Mouse (Mus musculus) cerebellum, adult 2 months (tissue): Measurements from ENCODE around the gene Gjc2.

Experiments used
- CTCF ChIP-seq: fragments of 200-500 bp; IDR thresholded peaks from 2 replicates; pipeline ENCODE4 v1.5.1; 2011; ENCODE audit warnings: low read depth, mild to moderate bottlenecking, control low read depth, low read length, moderate library complexity, borderline replicate concordance; ENCODE audit not compliant: insufficient read depth
- POLR2A ChIP-seq: fragments of 200-500 bp; IDR thresholded peaks from 2 replicates; pipeline ENCODE4 v1.6.1; 2011; ENCODE audit warnings: low read length, control low read depth, borderline replicate concordance; ENCODE audit not compliant: insufficient read depth

DNA sequence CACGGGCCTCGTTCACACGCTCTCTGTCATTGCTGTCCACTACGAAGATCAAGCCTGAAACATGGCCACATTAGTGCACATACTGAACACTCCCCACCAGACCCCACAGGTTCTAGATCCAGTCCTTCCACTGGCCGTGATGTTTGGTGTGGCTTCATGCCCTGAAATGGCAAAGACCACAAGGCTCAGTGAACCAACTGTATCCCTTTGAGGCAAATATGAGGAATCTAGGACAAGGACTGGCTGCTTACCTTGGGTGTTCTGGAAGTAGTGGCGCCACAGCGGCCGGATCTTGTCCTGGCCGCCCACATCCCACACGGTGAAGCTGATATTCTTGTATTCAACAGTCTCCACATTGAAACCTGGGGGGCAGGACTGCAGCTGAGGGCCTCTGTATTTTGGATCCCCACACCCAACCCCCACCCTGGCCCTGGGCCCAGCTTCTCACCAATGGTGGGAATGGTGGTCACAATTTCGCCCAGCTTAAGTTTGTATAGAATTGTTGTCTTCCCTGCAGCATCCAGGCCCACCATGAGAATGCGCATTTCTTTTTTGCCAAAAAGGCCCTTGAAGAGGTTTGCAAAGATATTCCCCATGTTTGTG is 30.0 kb upstream of the Gjc2 start:
- no peak for TF ChIP-seq POLR2A
- TF ChIP-seq CTCF = no peak
